Mouse (Mus musculus): ENCODE data around the gene Tbc1d14.
A peak's percentile ranks its signal among the peaks of the same experiment; 100 is the strongest.

Gene Tbc1d14

DNA sequence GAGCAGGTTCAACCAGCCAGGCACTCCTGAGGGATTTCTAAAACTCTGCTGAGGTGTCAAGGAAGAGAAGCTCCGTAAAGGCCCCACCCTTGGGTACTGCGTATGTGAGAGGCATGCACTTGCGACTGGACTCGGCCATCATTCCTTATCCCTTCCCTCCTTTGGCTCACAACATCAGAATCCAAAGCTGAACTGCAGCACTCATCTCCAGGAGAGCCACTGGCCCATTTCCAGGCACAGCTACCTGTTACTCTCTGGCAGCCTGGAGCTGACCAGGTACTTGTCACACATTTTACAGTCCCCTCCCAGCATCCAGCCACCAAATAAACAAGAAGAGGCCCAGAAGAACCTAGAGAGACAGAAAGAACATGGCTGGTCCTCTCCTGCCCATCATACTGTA lies 40.7 kb downstream of the Tbc1d14 start:
- peak; percentile 22 to 30 for DNase-seq

DNA sequence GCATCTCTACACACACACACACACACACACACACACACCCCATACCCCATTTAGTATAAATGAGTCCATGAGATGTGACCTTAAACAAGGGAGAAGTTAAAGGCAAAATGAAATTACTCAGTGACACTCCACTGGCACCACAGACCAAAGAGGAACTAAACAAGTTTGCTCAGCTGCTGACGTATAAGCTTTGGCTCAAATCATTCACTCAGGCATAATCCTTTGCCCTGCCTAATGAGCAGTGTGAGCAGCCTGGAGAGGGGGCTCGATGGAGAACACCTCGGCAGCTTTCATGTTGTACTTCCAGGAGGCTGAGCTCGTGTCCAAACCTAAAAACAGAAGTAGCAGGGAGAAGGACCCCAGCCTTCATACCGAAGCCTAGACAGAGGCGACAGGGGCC lies 43.8 kb downstream of the Tbc1d14 start:
- no peak for DNase-seq

DNA sequence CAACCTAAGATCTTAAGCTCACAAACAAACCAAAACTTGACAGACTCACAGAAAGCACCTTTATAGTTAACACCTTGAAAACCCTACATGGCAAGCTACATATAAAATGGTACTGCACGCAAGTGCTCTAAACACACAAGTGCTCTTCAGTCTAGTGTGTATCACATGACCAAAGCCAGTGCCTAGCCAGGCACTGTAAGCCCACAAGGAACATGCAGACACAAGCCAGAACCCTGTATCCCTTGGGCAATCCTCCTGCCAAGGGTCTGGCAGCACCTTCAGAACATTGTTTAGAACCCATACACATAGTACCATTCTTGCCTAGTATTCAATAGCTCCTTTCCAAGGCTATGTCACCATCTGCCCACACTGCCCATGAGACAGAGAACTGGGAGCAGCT lies 48.3 kb downstream of the Tbc1d14 start:
- no peak for DNase-seq

DNA sequence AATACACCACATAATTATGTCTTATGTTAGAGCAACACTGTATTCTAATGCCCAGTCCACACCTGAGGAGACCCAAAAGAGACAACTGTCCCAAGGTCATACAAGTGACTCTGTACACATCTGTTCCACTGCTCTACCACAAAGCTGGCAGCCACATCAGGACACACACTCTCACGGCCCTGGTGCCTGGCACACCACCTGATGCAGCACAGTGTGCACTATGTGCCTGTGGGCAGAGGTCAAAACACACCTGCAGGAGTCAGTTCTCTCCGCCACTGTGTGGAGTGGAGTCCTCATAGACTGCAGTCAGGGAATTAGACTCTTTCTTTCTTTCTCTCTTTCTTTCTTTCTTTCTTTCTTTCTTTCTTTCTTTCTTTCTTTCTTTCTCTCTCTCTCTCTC lies 52.1 kb downstream of the Tbc1d14 start:
- no peak for DNase-seq

DNA sequence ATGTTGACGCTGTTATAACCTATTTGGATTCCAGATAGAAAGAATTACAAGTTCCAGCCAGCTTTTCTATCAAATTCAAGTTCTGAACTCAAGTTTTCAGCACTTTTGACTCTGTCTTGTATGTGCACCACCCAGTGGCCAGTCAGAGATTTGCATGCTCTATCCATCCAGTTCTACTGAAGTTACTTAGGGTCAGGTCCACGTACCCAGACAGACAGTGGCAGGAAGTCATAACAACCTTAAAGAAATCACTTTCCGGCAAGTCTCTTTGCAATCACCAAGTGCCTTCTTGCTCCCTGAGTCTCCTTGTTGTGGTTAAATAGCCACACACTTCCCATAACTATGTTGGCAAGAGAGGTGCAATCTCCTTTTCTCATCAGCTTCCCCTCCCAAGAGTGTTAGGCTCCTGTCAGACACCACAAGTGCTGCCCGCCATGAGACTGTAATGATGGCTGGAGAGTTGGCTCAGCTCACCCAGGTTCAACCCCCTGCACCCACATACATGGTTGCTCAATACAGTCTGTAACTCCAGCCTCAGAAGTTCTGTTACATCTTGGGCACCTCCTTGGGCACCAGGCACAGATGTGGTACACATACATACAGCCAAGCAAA lies 54.4 kb downstream of the Tbc1d14 start:
- peak; percentile 66 to 69 for DNase-seq

DNA sequence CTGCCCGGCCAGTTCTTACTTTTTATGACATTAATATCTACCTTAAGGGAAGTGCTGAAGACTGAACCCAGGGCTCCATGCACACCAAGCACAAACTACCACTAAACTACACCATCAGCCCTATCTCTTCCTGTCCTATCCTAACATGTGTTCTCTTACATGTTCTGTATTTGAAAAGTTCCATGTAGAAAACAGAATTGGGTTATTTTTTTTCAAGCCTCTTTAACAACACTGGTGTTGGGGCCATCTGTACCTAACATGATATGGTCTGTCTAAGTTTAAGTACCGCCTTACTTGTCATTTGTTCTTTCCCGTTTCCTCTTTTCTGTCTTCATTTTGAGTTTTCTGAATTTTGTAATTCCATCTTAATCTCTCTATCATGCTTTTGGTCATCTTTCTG lies 56.7 kb downstream of the Tbc1d14 start:
- DNase-seq: no peak

DNA sequence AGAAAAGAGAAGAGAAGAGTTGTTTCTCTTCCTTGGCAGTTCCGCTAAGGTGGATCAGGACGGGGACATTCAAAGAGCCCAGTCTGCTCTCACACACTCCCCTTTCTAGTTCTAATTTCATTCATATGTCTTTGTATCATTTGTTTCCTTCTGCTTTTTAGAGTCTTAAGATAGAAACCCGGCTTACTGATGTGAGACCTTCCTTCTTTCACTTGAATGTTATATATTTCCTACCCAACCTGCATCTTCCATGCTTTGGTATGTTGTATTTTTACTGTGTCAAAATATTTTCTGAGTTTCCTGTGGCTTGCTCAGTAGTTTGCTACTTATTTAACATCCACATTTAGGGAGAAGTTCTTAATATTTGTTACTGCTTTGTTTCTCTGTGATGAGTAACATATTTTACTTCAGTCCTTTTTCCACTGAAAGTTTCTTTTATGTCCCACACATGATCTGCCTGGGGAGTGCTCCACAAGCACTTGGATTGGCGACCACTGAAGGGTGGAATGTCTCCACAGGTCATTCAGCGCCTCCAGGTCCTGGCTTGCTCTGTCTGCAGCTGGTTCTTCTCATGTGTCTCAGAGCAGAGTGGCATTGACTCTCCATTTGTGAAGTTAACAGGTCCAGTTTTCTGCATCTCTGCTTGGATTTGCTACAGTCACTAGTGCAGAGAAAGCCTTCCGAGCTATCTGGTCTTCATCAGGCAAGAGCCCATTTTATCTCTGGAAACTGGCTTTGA lies 57.5 kb downstream of the Tbc1d14 start:
- DNase-seq: no peak

DNA sequence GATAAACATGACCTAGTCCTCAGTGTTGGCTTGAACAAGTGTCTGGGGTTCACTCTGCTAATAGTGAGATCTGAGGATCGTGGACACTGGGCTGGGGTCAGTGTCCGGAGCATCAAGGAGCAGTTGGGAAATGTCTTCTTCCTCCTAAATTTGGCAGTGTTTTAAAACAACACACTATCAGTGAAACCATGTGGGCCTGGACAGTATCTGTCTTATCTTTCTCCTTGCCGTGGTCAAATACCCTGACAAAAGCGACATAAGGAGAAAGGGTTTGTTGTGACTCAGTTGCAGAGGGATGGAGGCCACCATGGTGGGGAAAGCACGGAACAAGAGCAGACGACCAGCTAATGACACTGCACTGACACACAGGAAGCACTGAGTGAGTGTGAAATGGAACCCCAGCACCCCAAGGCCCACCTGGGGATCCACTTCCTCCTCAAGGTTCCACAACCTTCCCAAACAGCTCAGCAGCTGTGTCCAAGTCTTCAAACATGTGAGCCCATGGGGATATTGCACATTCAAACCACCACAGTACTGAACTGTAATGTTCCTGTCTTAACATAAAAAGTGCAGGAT lies 58.5 kb downstream of the Tbc1d14 start:
- no peak for DNase-seq

DNA sequence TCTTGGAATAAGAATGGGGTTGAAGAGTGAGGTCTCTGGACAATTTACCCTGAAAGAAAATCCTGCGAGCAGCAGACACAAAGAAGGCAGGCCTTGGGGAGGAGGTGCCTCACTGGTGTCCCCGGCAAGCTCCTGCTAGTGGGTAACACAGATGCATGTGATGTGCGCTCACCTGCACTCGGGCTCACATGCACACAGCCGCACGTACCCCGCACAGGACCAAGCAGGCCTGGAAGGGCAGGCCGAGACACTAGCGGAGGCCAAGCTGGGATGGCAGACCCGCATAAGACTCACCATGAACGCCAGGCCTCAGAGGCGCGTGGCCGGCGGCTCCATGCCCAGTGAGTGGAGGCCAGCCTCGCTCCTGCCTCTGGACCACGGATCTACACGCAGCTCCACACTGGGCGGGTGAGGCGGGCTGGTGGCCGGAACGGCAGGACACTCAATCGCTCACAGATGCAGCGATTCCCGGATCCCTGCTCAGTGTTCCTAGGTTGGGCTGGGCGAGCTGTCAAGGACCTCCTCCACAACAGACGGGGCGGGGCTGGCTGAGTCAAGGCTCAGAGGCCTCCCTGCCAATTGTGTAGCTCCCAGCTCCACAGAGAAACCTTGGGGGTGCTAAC lies 62.8 kb downstream of the Tbc1d14 start:
- peak; percentile 93 to 94 for DNase-seq

DNA sequence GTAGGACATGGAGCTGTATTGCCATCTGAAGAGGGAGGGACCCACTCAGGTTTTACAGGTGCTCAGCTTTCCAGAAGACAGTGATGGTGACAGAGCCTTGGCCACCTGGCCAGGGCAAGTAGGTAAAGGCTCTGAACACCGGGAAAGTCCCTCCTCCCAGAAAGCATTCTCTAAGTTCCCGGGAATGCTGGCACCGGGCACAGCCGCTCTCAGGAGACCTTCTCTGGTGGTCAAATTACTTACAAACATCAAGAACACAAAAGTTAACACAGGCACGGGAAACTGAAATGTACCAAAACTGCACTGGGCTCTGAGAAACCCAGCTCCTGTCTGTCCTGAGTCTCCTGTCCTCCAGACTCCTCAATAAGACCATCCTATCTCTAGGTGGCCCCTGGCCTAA lies 63.4 kb downstream of the Tbc1d14 start:
- DNase-seq: no peak

DNA sequence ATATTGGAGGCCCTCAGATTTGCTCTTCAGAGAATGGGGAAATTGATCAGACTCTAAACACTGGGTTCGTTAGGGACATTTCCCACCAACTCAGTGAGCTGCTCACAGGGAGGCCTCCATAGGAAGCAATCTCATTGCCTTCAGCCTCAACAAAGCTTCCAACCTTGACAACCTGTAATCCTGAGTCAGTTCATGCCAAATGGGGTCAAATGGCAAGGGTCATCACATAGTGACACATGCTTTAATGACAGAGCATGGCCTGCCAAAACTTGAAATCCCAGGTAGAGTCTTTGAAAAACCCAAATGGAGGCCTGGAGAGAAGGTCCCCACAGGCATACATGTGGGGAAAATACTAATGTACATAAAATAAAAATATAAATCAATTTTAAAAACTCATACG lies 66.2 kb downstream of the Tbc1d14 start:
- DNase-seq: no peak

DNA sequence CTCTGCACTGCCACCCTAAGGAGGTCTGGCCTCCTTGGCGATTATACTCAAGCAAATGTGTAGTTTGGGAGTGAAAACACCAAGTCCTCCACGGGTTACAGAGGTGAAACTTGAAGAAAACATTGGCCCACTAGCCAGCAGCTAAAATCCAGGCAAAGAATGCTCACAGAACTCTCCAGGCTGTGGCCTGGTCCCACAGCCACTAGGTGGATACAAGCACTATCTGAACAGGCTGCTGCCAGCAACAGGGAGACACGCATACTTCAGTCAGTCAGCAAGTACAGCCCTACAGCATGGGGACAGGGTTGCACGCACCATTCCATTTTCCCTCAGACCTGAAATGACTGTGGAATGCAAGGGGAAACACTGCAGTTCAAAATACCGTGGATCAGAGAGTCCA lies 66.8 kb downstream of the Tbc1d14 start:
- peak in 1 of 2 experiments; percentile 19 for DNase-seq

DNA sequence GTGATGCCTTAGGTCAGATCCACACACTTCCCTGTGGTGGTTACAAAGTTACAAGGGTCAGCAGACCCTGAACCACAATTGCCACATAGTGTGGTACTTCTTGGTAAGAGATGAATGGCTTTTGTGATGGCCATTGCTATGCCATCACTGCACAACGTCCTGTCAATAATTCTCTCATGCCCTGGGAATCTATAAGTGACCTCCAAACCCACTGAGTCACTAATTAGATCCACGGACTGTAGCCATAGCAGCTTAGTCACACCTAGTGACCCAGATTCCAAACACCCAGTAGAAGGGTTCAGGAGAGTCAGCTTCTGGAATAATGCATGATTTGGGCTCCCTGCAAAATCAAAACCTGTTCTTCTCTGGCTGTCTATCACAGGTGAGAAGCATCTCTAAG lies 67.9 kb downstream of the Tbc1d14 start:
- DNase-seq: no peak

DNA sequence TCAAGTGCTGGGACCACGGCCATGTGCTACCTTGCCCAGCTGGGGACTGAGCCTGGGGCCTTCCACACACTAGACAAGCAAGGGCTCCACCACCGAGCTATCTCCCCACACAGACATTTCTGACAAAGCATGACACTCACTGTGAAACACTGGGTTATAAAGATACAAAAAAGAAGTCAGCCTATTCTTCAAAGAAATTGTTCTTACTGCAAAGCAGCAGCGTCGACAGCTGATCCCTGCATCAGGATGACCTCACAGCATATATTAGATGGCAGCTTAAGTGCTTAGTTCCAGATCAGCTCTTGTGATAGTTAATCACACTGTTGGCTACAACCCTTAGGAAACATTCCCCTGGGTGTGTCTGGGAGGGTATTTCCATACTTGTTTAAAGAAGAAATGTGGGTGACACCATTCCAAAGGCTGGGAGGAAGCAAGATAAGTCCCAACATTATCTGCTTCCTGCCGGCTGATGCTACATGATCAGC lies 69.8 kb downstream of the Tbc1d14 start:
- DNase-seq: no peak

DNA sequence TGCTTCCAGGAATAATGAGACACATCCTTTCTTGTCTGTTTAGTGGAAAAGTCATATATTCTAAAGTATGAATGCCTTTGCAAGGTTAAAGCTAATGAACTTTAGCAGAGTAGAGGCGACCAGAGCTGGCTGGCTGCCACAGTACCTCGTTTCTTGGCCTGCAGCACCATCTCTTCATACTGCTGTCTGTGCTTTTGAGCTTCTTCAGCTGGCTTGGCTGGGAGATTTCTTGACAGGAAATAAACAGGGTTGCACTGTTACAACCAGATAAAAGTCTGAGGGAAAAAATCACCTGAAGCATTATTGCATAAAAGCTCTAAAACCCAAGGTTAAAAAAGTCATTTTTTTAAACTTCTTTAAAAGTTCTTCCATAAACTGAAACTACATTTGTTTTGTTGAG lies 70.3 kb downstream of the Tbc1d14 start:
- DNase-seq: no peak

DNA sequence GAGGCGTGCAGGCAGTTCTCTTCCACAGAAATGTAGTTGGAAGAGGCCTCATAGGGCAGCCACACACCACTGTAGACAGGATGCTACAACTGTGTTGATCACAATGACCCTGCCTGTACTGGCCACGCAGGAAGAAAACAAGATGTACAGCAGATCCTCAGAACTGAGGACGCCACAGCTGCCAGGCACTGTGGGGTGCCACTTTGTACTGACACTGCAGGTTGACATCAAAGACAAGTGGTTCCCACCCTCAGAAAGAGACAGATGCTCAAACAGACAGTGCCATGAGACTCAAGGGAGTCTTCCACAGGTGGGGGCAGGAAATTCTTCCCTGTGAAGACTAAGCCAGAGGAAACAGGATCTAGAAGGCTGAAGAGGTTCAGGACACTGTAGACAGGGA lies 73.3 kb downstream of the Tbc1d14 start:
- DNase-seq: no peak

DNA sequence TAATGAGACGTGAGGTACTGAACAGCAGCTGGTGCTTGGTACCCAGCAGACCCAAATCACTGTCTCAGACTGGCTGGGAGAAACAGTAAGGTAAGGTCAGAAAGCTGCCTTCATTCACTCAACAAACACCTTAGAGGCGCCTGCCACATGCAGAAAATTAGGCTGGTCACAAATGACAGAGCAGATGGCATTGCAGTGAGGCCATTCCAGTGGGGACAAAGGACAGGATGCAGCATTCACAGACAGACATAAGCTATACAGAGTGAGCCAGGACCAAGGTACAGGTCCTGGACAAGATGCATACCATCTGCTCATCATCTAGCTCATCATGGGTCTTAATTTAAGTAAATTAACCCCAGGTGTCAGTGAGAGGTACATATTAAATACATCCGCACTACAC lies 75.5 kb downstream of the Tbc1d14 start:
- DNase-seq: no peak

DNA sequence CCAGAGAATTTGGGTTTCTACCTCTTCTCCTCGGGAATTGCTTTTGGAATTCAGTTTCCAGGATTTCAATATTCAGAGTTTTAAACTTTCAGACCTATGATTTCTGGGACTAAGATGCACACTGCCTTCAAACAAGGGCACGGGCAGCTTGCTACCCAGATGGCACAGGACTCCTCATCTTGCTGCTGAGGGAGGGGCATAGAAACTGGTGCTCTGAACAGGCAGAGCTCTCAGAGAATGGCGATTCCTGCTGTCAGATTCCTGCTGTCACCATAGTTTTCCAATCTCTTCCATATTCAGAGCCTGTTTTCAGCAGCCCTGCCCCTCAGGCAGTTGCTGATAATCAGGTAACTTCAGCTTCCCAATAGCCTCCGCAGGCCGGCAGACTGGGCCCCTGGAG lies 77.5 kb downstream of the Tbc1d14 start:
- no peak for DNase-seq

DNA sequence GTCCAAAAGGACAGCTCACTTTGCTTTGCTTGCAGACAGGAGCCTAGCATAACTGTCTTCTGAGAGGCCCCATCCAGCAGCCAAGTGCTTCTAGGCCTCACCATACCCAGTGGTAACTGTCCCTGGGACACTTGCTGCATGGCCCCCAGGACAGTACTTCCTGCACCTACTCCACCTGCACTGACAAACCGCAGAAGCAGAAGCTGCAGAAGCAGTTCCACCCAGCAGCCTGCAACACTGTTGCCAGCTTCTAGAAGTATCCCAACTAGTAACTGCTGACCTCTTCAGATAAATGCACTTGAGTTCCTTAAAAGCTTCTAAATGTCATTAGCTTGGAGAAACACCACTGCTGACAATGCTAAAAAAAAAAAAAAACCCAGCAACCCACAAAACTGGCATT lies 78.0 kb downstream of the Tbc1d14 start:
- DNase-seq: no peak

DNA sequence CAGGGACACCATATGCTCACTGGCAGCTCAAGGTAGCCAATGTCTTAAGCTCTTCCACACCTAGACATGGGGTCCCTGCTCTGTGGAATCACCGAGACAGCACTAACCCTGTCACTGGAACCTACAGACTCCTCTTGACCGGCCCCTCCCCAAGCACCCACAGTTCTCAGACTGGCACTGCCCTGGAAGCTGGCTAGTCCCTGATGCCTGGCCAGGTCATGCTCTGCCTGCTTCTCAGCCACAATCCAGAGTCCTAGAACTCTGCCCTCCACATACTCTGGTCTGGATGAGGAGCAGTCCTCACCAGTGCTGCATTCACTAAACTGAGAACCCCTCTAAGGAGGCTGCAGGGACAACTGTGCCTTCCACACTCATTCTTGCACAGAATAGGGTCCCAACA lies 82.1 kb downstream of the Tbc1d14 start:
- no peak for DNase-seq

DNA sequence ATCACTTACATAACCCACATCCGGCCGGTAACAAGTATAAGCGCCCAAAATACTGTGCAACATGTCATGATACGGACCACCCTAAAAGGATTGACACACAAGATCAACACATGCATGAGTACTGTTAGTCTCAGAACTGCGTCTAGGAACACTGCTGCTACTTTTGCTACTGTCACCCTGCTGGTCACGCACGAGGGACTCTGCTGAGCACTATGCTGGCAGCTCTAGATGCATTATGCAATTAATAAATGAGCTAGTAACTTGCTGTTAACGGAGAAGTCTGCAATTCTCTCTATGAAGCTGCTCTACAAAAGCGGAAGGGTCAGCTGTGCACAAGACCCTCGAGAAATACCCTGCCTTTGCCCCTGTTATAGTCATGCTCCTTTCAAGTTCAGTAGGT lies 84.7 kb downstream of the Tbc1d14 start:
- no peak for DNase-seq

DNA sequence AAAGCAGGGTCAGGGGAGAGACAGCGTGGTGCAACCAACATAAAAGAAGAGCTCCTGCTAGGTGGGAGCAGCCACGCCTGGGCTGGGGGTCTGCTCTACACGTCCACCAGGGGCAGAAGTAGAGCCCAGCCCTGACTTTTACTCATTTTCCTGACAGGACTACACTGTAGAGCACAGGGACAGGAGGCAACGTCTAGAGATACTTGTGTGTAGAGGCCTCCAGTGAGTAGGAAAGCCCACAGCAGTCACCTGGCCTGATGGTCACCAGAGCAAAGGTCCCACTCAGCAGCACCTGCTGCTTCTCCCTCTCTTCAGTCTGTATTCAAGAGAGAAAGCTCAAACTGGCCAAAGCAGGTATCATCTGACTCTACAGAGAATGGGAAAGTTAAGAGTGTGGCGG lies 87.4 kb downstream of the Tbc1d14 start:
- DNase-seq: no peak

DNA sequence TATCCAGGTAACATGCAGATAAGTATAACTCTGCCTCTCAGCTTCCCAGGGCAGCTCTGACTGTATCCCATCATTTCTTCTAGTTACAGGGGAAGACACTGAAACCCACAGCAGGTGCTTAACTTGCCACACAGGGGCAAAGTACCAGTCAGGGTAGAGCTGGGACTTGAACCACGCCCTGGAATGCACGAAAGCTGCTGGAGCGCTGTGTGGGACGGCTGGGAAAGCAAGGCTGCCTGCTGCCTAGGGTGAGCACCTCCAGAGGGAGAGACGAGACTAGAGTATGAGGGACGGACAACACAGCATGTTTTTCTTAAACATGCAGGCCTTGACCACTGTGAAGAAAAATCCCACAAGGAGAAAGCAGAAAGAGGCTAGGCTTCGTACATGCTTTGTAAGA lies 87.8 kb downstream of the Tbc1d14 start:
- DNase-seq: no peak

DNA sequence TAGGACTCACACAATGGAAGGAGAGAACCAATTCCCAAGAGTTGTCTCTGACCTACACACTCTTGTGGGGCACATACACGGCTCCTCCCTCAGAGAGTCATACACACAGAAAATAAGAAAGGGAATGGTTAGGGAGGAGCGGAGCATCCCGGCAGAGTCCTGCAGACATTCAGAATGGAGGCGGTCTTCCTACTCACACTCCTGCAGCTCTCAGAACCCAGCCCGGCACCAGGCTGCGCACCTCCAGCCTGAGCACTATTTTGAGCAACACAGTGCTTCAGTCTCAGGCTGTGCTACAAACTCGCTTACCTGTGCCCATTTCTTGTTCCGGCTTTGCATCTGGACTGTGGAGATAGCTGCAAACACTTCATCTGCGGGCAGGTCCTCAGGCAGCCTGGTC lies 98.4 kb downstream of the Tbc1d14 start:
- no peak for DNase-seq
